ENCODE assay signal across 8 mouse cellular contexts in genomic region chr7:125561085-125561690, GRCm38 (mm10). TPM values are rescaled to one million over a fixed set of nuclear protein-coding genes. Genes with fewer than 3 reads are reported as not detected.
A peak's percentile ranks its signal among the peaks of the same experiment; 100 is the strongest.
DNase-seq lines count a peak whose midpoint lies in the region; ATAC-seq and TF ChIP-seq lines count a peak whose summit lies in the region.

No protein-coding gene starts in this region.

- 0 out of 2 replicates have a peak overlapping the region, but pooled peaks have one; percentile 22 for H3K27ac ChIP-seq in MEL (ENCODE audit: control insufficient read depth, low read depth, low read length)

- TF ChIP-seq RAD21 in MEL (IDR thresholded peaks at IDR 0.05; ENCODE audit: low read depth, low read length) = no peak

- H3K27me3 ChIP-seq in MEL (ENCODE audit: control insufficient read depth in 1 of 2, insufficient read depth in 2 of 2, low read length in 2 of 2) = no peaks in the 10 kb centered on the region

- intact Hi-C loops in gastrocnemius, postnatal 14 days (cut with DNase I; ENCODE audit: low total_unique reads) = no loop called here

- TF ChIP-seq EP300 in MEL (IDR thresholded peaks at IDR 0.05; ENCODE audit: low read depth in 1 of 2, low read length in 2 of 2) = 0 out of 4 replicates have a peak, but pooled peaks have one; percentile 22 to 26

- peaks cover 0 to 10% of the 10 kb centered on the region in 2 experiments; a peak in 2 of 4 replicates for H3K36me3 ChIP-seq in MEL (ENCODE audit: control insufficient read depth in 1 of 2, insufficient read depth in 2 of 2, low read length in 2 of 2)

- H3K9me3 ChIP-seq in MEL (replicated peaks; ENCODE audit: insufficient read depth, low read length) = no peaks in the 10 kb centered on the region

- TF ChIP-seq POLR2A in MEL (IDR thresholded peaks at IDR 0.05; ENCODE audit: control insufficient read depth in 1 of 2, insufficient read depth in 1 of 2, low read depth in 1 of 2, low read length in 2 of 2, poor library complexity in 1 of 2) = no peak

- no peak for TF ChIP-seq CTCF in MEL (IDR thresholded peaks at IDR 0.05 in 2 of 3, conservative IDR thresholded peaks at IDR 0.05 in 1 of 3; ENCODE audit: control insufficient read depth in 1 of 3, insufficient read depth in 1 of 3, low read depth in 2 of 3, low read length in 3 of 3, poor library complexity in 1 of 3, severe bottlenecking in 1 of 3)

- ATAC-seq in cerebellum, adult (ENCODE audit: insufficient number of reproducible peaks, low FRiP score, low TSS enrichment) = no peak

- no peak overlapping the region for H3K9ac ChIP-seq in MEL (ENCODE audit: control insufficient read depth, low read depth, low read length, poor library complexity, severe bottlenecking)

- H3K4me3 ChIP-seq in MEL (ENCODE audit: control insufficient read depth in 1 of 2, insufficient read depth in 1 of 2, low read depth in 2 of 2, low read length in 2 of 2) = no peak overlapping the region

- DNase-seq in frontal cortex, postnatal 10 days (ENCODE audit: low spot score in 2 of 2) = peak; percentile 57 to 65
- no peak for DNase-seq in frontal cortex, postnatal 25 days (ENCODE audit: low spot score in 2 of 2)
- DNase-seq in MEL (ENCODE audit: low read depth, low spot score) = peak; percentile 95
- DNase-seq in gastrocnemius, postnatal 14 days = peak; percentile 91
- peak; percentile 91 for DNase-seq in kidney, postnatal 10 days
- DNase-seq in lung, postnatal 25 days (ENCODE audit: low spot score) = peak; percentile 95
- peak; percentile 79 to 80 for DNase-seq in spleen, postnatal 36 days (ENCODE audit: low spot score in 2 of 2)

- peaks cover 8 to 28% of the 10 kb centered on the region in 2 experiments for H3K4me1 ChIP-seq in MEL (ENCODE audit: control insufficient read depth in 1 of 2, insufficient read depth in 2 of 2, low read length in 2 of 2)

- H3K79me2 ChIP-seq in MEL (ENCODE audit: control insufficient read depth, insufficient read depth, low read length, poor library complexity) = no peaks in the 10 kb centered on the region

TF ChIP-seq in MEL, 35 proteins besides CTCF, POLR2A, EP300 and RAD21:
- TF ChIP-seq CHD2 (IDR thresholded peaks at IDR 0.05; ENCODE audit: low read length) (no peak), POLR2AphosphoS5 (IDR thresholded peaks at IDR 0.05; ENCODE audit: borderline replicate concordance, low read depth, low read length) (no peak), JUND (IDR thresholded peaks at IDR 0.05; ENCODE audit: low read depth, low read length) (no peak), ZKSCAN1 (IDR thresholded peaks at IDR 0.05; ENCODE audit: low read depth, low read length) (peak; percentile 92), TCF12 (IDR thresholded peaks at IDR 0.05; ENCODE audit: low read depth, low read length) (peak; percentile 28; the same call in 1 of the 2 replicates), E2F4 (IDR thresholded peaks at IDR 0.05; ENCODE audit: borderline replicate concordance, low read depth, low read length) (no peak), MEF2A (IDR thresholded peaks at IDR 0.05; ENCODE audit: extremely low read depth, insufficient replicate concordance, low read depth, low read length, poor library complexity, severe bottlenecking) (no peak), BHLHE40 (IDR thresholded peaks at IDR 0.05; ENCODE audit: borderline replicate concordance, low read depth, low read length) (no peak), UBTF (IDR thresholded peaks at IDR 0.05; ENCODE audit: borderline replicate concordance, insufficient read depth, low read depth, low read length) (no peak), POLR2AphosphoS2 (IDR thresholded peaks at IDR 0.05; ENCODE audit: low read length) (no peak), ETS1 (IDR thresholded peaks at IDR 0.05; ENCODE audit: low read depth, low read length) (peak; percentile 93), KAT2A (conservative IDR thresholded peaks at IDR 0.05; ENCODE audit: low read depth, low read length) (no peak), TAL1 (IDR thresholded peaks at IDR 0.05; ENCODE audit: low read length) (peak; percentile 18; the same call in 1 of the 2 replicates), MAZ (IDR thresholded peaks at IDR 0.05; ENCODE audit: low read depth, low read length) (0 out of 2 replicates have a peak, but pooled peaks have one; percentile 60), ZMIZ1 (IDR thresholded peaks at IDR 0.05; ENCODE audit: low read depth, low read length) (no peak), USF2 (IDR thresholded peaks at IDR 0.05; ENCODE audit: borderline replicate concordance in 1 of 2, insufficient read depth in 1 of 2, low read depth in 1 of 2, low read length in 2 of 2) (no peak), TBP (IDR thresholded peaks at IDR 0.05; ENCODE audit: low read depth, low read length) (no peak), ELF1 (IDR thresholded peaks at IDR 0.05; ENCODE audit: low read depth, low read length) (no peak), NRF1 (IDR thresholded peaks at IDR 0.05; ENCODE audit: insufficient read depth, low read depth, low read length, poor library complexity, severe bottlenecking) (no peak), MYB (IDR thresholded peaks at IDR 0.05; ENCODE audit: low read depth, low read length) (no peak), SMC3 (IDR thresholded peaks at IDR 0.05; ENCODE audit: low read depth, low read length) (no peak), MXI1 (IDR thresholded peaks at IDR 0.05; ENCODE audit: low read depth, low read length) (no peak), USF1 (IDR thresholded peaks at IDR 0.05; ENCODE audit: low read depth, low read length) (no peak), ZNF384 (IDR thresholded peaks at IDR 0.05; ENCODE audit: low read depth, low read length) (no peak), MAFK (IDR thresholded peaks at IDR 0.05; ENCODE audit: borderline replicate concordance, low read depth, low read length) (no peak), GABPA (IDR thresholded peaks at IDR 0.05; ENCODE audit: low read depth, low read length) (no peak), MYC (IDR thresholded peaks at IDR 0.05; ENCODE audit: low read depth, low read length) (no peak), NELFE (IDR thresholded peaks at IDR 0.05; ENCODE audit: low read depth, low read length) (no peak), GATA1 (IDR thresholded peaks at IDR 0.05; ENCODE audit: low read depth, low read length) (no peak), RCOR1 (IDR thresholded peaks at IDR 0.05; ENCODE audit: low read depth, low read length) (0 out of 2 replicates have a peak, but pooled peaks have one; percentile 16), CHD1 (IDR thresholded peaks at IDR 0.05; ENCODE audit: low read depth, low read length) (no peak), SIN3A (IDR thresholded peaks at IDR 0.05; ENCODE audit: low read length) (peak; percentile 56; the same call in 1 of the 2 replicates), MAX (IDR thresholded peaks at IDR 0.05; ENCODE audit: low read length) (peak; percentile 17; the same call in 1 of the 2 replicates), ZC3H11A (IDR thresholded peaks at IDR 0.05; ENCODE audit: low read depth, low read length) (no peak), HCFC1 (IDR thresholded peaks at IDR 0.05; ENCODE audit: low read depth, low read length) (no peak; the same call in 1 of the 2 replicates)

RNA-seq across cellular contexts. Expression of gene Il4ra, which starts 9.3 kb away (rescaled TPM):
- 2.9 and 3.6 TPM in 2 replicates for total RNA-seq in MEL (2012; rRNA removed)
- 1 to 10 TPM in 1 of 2 experiments, not detected in 1; 5.0 TPM for polyA plus RNA-seq in MEL (2012; ENCODE audit: insufficient read depth in 1 of 2, insufficient read length in 2 of 2, low read depth in 1 of 2, low replicate concordance in 2 of 2, missing spikeins in 1 of 2)
- 1 to 10 TPM; 9.4 to 9.5 TPM for total RNA-seq in gastrocnemius, postnatal 14 days (2021)

RNA-seq across cellular contexts. Expression of gene Il21r, which starts 42.0 kb away (rescaled TPM):
- total RNA-seq in MEL (2012; rRNA removed) = not detected in 2 replicates
- polyA plus RNA-seq in MEL (2012; ENCODE audit: insufficient read depth in 1 of 2, insufficient read length in 2 of 2, low read depth in 1 of 2, low replicate concordance in 2 of 2, missing spikeins in 1 of 2) = under 1 TPM in 1 of 2 experiments, not detected in 1; 0.06 TPM
- total RNA-seq in gastrocnemius, postnatal 14 days (2021) = under 1 TPM; 0.09 to 0.10 TPM

Comparison
In these comparisons a context has a peak if more than half of its experiments do, and no peak if none do; other contexts are left out.
1. DNase-seq: peak in frontal cortex, postnatal 10 days (2 of 2), MEL (single experiment), gastrocnemius, postnatal 14 days (single experiment), kidney, postnatal 10 days (single experiment), lung, postnatal 25 days (single experiment) and spleen, postnatal 36 days (2 of 2); none in frontal cortex, postnatal 25 days (0 of 2).